Mouse (Mus musculus) bone marrow macrophage, adult 2 months (primary cell): ENCODE measurements at regions not wholly inside any gene's neighbourhood (a gene's known extent, or its start where the extent isn't known, plus 50 kb on each side); places are given as distances from the start of the nearest gene placed in this dataset.

Source experiments
- CTCF ChIP-seq: IDR thresholded peaks from 2 replicates; pipeline ENCODE4 v1.5.1; 2012; ENCODE audit warnings: low read depth, mild to moderate bottlenecking, low read length, moderate library complexity
- POLR2A ChIP-seq: IDR thresholded peaks from 2 replicates; pipeline ENCODE4 v1.6.1; 2012; ENCODE audit warnings: mild to moderate bottlenecking, low read depth, low read length, borderline replicate concordance

DNA sequence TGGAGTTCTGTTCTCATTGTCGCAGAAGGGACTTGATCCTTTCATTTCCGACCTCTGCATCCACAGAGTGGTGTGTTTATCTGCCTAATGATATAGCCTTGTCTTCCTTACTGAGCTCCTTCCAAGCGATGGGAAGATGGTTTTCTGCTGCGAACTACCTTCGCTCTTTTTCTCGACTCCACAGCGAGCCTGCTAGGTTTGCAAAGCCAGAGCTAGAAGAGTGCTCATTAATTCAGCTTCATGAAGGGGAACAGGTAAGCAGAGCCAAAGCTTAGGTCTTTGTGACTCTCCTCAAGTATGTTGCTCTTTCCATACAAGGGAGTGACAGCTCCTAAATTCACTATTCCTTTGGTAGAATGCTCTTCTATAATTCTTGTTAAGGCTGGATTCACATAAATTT lies 176.9 kb upstream of the Ogfrl1 start:
- TF ChIP-seq CTCF (no peak), POLR2A (no peak)
